Mouse (Mus musculus): Measurements from ENCODE around the gene Kifc1. TPM values are rescaled to one million over a fixed set of nuclear protein-coding genes. Genes with fewer than 3 reads are reported as not detected.

Gene Kifc1
- total RNA-seq, 1 experiment: 149 TPM

DNA sequence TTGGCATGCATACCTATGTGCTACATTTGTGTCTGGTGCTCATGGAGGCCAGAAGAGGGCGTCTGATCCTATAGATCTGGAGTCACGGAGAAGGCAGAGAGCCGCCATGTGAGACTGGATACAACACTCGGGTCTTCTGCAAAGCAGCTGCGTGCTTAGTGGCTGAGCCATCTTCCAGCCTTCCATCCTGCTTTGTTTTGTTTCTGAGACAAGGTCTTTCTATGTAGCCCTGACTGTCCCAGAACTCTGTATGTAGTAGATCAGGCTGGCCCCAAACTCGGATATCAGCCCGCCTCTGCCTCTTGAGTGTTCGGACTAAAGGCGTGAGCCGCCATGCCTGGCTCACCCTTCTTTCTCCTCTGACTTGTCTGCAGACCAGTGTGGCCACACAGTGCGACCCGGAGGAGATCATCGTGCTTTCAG lies 24.5 kb upstream of the Kifc1 start:
- H3K27ac ChIP-seq (ENCODE audit: insufficient read depth, low read depth, low read length, poor library complexity, severe bottlenecking): peak overlapping the region; percentile 77
- H3K4me3 ChIP-seq (ENCODE audit: insufficient read depth in 1 of 2, low read depth in 1 of 2, low read length in 2 of 2, poor library complexity in 1 of 2, severe bottlenecking in 1 of 2): peak overlapping the region; percentile 63 to 93
- H3K4me1 ChIP-seq (ENCODE audit: control insufficient read depth in 2 of 2, insufficient read depth in 2 of 2, low read length in 2 of 2, poor library complexity in 1 of 2): peaks cover 5 to 23% of the 10 kb centered on the region in 2 experiments; a peak in 2 of 4 replicates

DNA sequence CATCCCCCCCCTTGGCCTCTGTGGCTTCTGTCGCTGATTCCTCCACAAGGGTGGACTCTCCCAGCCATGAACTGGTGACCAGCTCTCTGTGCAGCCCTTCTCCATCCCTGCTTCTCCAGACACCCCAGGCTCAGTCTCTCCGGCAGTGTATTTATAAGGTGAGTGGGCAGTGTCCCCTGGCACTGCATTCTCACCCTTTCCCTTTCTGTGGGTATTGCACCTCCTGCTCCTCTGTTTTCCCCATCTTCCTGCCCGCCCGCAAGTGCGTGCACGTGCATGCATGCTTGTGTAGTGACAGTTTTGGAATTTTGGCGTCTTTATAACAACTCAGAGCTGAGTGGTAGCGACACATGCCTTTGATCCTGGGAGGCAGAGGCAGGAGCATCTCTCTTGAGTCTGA lies 23.4 kb upstream of the Kifc1 start:
- Histone ChIP-seq H3K36me3 (ENCODE audit: control insufficient read depth, insufficient read depth, low read length, poor library complexity, severe bottlenecking) (peaks cover 47% of the 10 kb centered on the region), H3K4me3 (ENCODE audit: insufficient read depth in 1 of 2, low read depth in 1 of 2, low read length in 2 of 2, poor library complexity in 1 of 2, severe bottlenecking in 1 of 2) (no peak overlapping the region), H3K4me1 (ENCODE audit: control insufficient read depth in 2 of 2, insufficient read depth in 2 of 2, low read length in 2 of 2, poor library complexity in 1 of 2) (peaks cover 5 to 22% of the 10 kb centered on the region in 2 experiments; a peak in 2 of 4 replicates), H3K9ac (ENCODE audit: insufficient read depth, low read depth, low read length, poor library complexity, severe bottlenecking) (no peak overlapping the region), H3K27ac (ENCODE audit: insufficient read depth, low read depth, low read length, poor library complexity, severe bottlenecking) (no peak overlapping the region), H3K9me3 (ENCODE audit: control insufficient read depth, insufficient read depth, low read depth, low read length) (no peaks in the 10 kb centered on the region)
- DNase-seq (ENCODE audit: low read depth, low spot score): no peak
- in situ Hi-C loops (cut with MboI; ENCODE audit: low sequenced_read_pairs in 2 of 2, unreplicated experiment in 2 of 2): no loop called here
- TF ChIP-seq HCFC1 (IDR thresholded peaks at IDR 0.05; ENCODE audit: borderline replicate concordance, insufficient read depth, low read length) (no peak), MAFK (IDR thresholded peaks at IDR 0.05; ENCODE audit: insufficient read depth, low read depth, low read length) (no peak), ZNF384 (IDR thresholded peaks at IDR 0.05; ENCODE audit: low read depth, low read length) (no peak), CHD2 (IDR thresholded peaks at IDR 0.05; ENCODE audit: low read depth, low read length) (no peak), ZC3H11A (IDR thresholded peaks at IDR 0.05; ENCODE audit: borderline replicate concordance, low read depth, low read length) (no peak)

More for the DNA sequence above, 24.5 kb upstream of the Kifc1 start:
- H3K36me3 ChIP-seq (ENCODE audit: control insufficient read depth, insufficient read depth, low read length, poor library complexity, severe bottlenecking): peaks cover 47% of the 10 kb centered on the region
- no peak for DNase-seq (ENCODE audit: low read depth, low spot score)
- H3K9ac ChIP-seq (ENCODE audit: insufficient read depth, low read depth, low read length, poor library complexity, severe bottlenecking): peak overlapping the region; percentile 75
- no peak for TF ChIP-seq ZNF384 (IDR thresholded peaks at IDR 0.05; ENCODE audit: low read depth, low read length)
- no peak for TF ChIP-seq HCFC1 (IDR thresholded peaks at IDR 0.05; ENCODE audit: borderline replicate concordance, insufficient read depth, low read length)
- TF ChIP-seq CHD2 (IDR thresholded peaks at IDR 0.05; ENCODE audit: low read depth, low read length): no peak
- TF ChIP-seq ZC3H11A (IDR thresholded peaks at IDR 0.05; ENCODE audit: borderline replicate concordance, low read depth, low read length): no peak
- TF ChIP-seq MAFK (IDR thresholded peaks at IDR 0.05; ENCODE audit: insufficient read depth, low read depth, low read length): no peak
- no peaks in the 10 kb centered on the region for H3K9me3 ChIP-seq (ENCODE audit: control insufficient read depth, insufficient read depth, low read depth, low read length)
- in situ Hi-C loops (cut with MboI; ENCODE audit: low sequenced_read_pairs in 2 of 2, unreplicated experiment in 2 of 2): no loop called here

DNA sequence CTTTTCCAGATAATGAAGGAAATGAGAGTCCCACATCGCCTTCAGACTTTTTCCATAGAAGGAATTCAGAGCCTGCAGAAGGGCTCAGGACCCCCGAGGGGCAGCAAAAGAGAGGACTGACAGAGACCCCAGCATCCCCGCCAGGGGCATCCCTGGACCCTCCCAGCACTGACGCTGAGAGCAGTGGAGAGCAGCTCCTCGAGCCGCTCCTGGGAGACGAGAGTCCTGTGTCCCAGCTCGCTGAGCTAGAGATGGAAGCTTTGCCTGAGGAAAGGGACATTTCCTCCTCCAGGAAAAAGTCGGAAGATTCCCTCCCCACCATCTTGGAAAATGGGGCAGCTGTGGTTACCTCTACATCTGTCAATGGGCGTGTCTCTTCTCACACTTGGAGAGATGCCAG lies 22.8 kb upstream of the Kifc1 start:
- Histone ChIP-seq H3K9ac (ENCODE audit: insufficient read depth, low read depth, low read length, poor library complexity, severe bottlenecking) (no peak overlapping the region), H3K4me3 (ENCODE audit: insufficient read depth in 1 of 2, low read depth in 1 of 2, low read length in 2 of 2, poor library complexity in 1 of 2, severe bottlenecking in 1 of 2) (no peak overlapping the region), H3K27ac (ENCODE audit: insufficient read depth, low read depth, low read length, poor library complexity, severe bottlenecking) (no peak overlapping the region), H3K4me1 (ENCODE audit: control insufficient read depth in 2 of 2, insufficient read depth in 2 of 2, low read length in 2 of 2, poor library complexity in 1 of 2) (peaks cover 5 to 16% of the 10 kb centered on the region in 2 experiments; a peak in 1 of 4 replicates), H3K9me3 (ENCODE audit: control insufficient read depth, insufficient read depth, low read depth, low read length) (no peaks in the 10 kb centered on the region), H3K36me3 (ENCODE audit: control insufficient read depth, insufficient read depth, low read length, poor library complexity, severe bottlenecking) (peaks cover 47% of the 10 kb centered on the region)
- in situ Hi-C loops (cut with MboI; ENCODE audit: low sequenced_read_pairs in 2 of 2, unreplicated experiment in 2 of 2): no loop called here
- TF ChIP-seq ZNF384 (IDR thresholded peaks at IDR 0.05; ENCODE audit: low read depth, low read length) (no peak), MAFK (IDR thresholded peaks at IDR 0.05; ENCODE audit: insufficient read depth, low read depth, low read length) (no peak), ZC3H11A (IDR thresholded peaks at IDR 0.05; ENCODE audit: borderline replicate concordance, low read depth, low read length) (no peak), CHD2 (IDR thresholded peaks at IDR 0.05; ENCODE audit: low read depth, low read length) (no peak), HCFC1 (IDR thresholded peaks at IDR 0.05; ENCODE audit: borderline replicate concordance, insufficient read depth, low read length) (no peak)
- no peak for DNase-seq (ENCODE audit: low read depth, low spot score)

DNA sequence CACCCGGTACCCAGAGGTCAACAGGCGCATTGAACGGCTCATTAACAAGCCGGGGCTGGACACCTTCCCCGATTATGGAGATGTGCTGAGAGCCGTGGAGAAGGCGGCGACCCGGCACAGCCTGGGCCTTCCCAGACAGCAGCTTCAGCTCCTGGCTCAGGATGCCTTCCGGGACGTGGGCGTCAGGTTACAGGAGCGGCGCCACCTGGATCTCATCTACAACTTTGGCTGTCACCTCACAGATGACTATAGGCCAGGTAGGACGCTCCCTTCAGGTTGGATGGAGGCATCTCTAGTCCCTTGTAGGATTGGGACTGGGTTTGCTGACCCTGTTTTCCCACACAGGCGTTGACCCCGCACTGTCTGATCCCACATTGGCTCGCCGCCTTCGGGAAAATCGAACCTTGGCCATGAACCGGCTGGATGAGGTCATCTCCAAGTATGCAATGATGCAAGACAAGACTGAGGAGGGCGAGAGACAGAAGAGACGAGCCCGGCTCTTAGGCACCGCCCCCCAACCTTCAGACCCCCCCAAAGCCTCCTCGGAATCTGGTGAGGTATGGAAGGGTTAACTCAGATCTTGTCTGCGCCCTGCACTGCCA lies 21.5 kb upstream of the Kifc1 start:
- no peak for DNase-seq (ENCODE audit: low read depth, low spot score)
- in situ Hi-C loops (cut with MboI; ENCODE audit: low sequenced_read_pairs in 2 of 2, unreplicated experiment in 2 of 2): no loop called here
- H3K4me3 ChIP-seq (ENCODE audit: insufficient read depth in 1 of 2, low read depth in 1 of 2, low read length in 2 of 2, poor library complexity in 1 of 2, severe bottlenecking in 1 of 2): peak overlapping the region; percentile 3 to 39
- H3K4me1 ChIP-seq (ENCODE audit: control insufficient read depth in 2 of 2, insufficient read depth in 2 of 2, low read length in 2 of 2, poor library complexity in 1 of 2): peaks cover 3 to 5% of the 10 kb centered on the region in 2 experiments; a peak in 1 of 4 replicates
- no peak for TF ChIP-seq HCFC1 (IDR thresholded peaks at IDR 0.05; ENCODE audit: borderline replicate concordance, insufficient read depth, low read length)
- TF ChIP-seq MAFK (IDR thresholded peaks at IDR 0.05; ENCODE audit: insufficient read depth, low read depth, low read length): no peak
- TF ChIP-seq CHD2 (IDR thresholded peaks at IDR 0.05; ENCODE audit: low read depth, low read length): no peak
- H3K27ac ChIP-seq (ENCODE audit: insufficient read depth, low read depth, low read length, poor library complexity, severe bottlenecking): no peak overlapping the region
- H3K9ac ChIP-seq (ENCODE audit: insufficient read depth, low read depth, low read length, poor library complexity, severe bottlenecking): peak overlapping the region; percentile 29; the same call in 1 of the 2 replicates
- peaks cover 41% of the 10 kb centered on the region for H3K36me3 ChIP-seq (ENCODE audit: control insufficient read depth, insufficient read depth, low read length, poor library complexity, severe bottlenecking)
- H3K9me3 ChIP-seq (ENCODE audit: control insufficient read depth, insufficient read depth, low read depth, low read length): no peaks in the 10 kb centered on the region

Data from ES-E14 (cell line).